Mouse (Mus musculus): ENCODE measurements around the gene Myh9. TPM values are rescaled to one million over a fixed set of nuclear protein-coding genes. Genes with fewer than 3 reads are reported as not detected.

The Myh9 gene
- total and polyA plus RNA-seq, 2 experiments from 2014 or later = 9.1 to 33.6 TPM

GRCm38 (mm10) chr15:77860081-77860665 is 18.2 kb upstream of the Myh9 start:
- H3K27ac ChIP-seq = no peak overlapping the region
- no peaks in the 10 kb centered on the region for H3K36me3 ChIP-seq (ENCODE audit: insufficient read depth, low read length)
- peaks cover 6% of the 10 kb centered on the region; the same call in 1 of the 2 replicates for H3K4me1 ChIP-seq (ENCODE audit: insufficient read depth, low read length)
- WGBS = 23% methylated on average over 1 of the region's 1 CpGs
- H3K4me3 ChIP-seq (ENCODE audit: low read length) = no peak overlapping the region
- no peak for ATAC-seq
- no peaks in the 10 kb centered on the region for H3K9me3 ChIP-seq (ENCODE audit: low read length)
- no peak for TF ChIP-seq CTCF (IDR thresholded peaks at IDR 0.05; ENCODE audit: low read depth)
- no peak overlapping the region for H3K4me2 ChIP-seq (ENCODE audit: low read depth, low read length)
- no peak overlapping the region for H3K9ac ChIP-seq (replicated peaks; ENCODE audit: low read length)
- no peaks in the 10 kb centered on the region for H3K27me3 ChIP-seq (ENCODE audit: insufficient read depth, low read length)
- no peak for DNase-seq (ENCODE audit: low spot score)

- H3K27me3 ChIP-seq (ENCODE audit: insufficient read depth, low read length) = no peaks in the 10 kb centered on the region
- peak overlapping the region; percentile 80 for H3K4me2 ChIP-seq (ENCODE audit: low read depth, low read length)
- H3K4me3 ChIP-seq (ENCODE audit: low read length) = peak overlapping the region; percentile 48
- ATAC-seq (peak; percentile 84), DNase-seq (ENCODE audit: low spot score) (peak; percentile 81)
- H3K36me3 ChIP-seq (ENCODE audit: insufficient read depth, low read length) = no peaks in the 10 kb centered on the region
- peak overlapping the region; percentile 16 for H3K27ac ChIP-seq
- WGBS = 3% methylated on average over 27 of the region's 28 CpGs
- TF ChIP-seq CTCF (IDR thresholded peaks at IDR 0.05; ENCODE audit: low read depth) = no peak
- H3K9ac ChIP-seq (replicated peaks; ENCODE audit: low read length) = peak overlapping the region; percentile 47
- peaks cover 6% of the 10 kb centered on the region; the same call in 1 of the 2 replicates for H3K4me1 ChIP-seq (ENCODE audit: insufficient read depth, low read length)
- H3K9me3 ChIP-seq (ENCODE audit: low read length) = no peaks in the 10 kb centered on the region
These were observed 15.7 kb upstream of the Myh9 start for GRCm38 (mm10) chr15:77857662-77858156.

- DNase-seq (ENCODE audit: low spot score) (peak; percentile 13), ATAC-seq (no peak)
- no peaks in the 10 kb centered on the region for H3K27me3 ChIP-seq (ENCODE audit: insufficient read depth, low read length)
- H3K4me2 ChIP-seq (ENCODE audit: low read depth, low read length) = no peak overlapping the region
- TF ChIP-seq CTCF (IDR thresholded peaks at IDR 0.05; ENCODE audit: low read depth) = no peak
- 48% methylated on average over 5 of the region's 5 CpGs for WGBS
- no peaks in the 10 kb centered on the region for H3K9me3 ChIP-seq (ENCODE audit: low read length)
- no peak overlapping the region for H3K4me3 ChIP-seq (ENCODE audit: low read length)
- no peak overlapping the region for H3K9ac ChIP-seq (replicated peaks; ENCODE audit: low read length)
- peaks cover 6% of the 10 kb centered on the region; the same call in 1 of the 2 replicates for H3K4me1 ChIP-seq (ENCODE audit: insufficient read depth, low read length)
- H3K36me3 ChIP-seq (ENCODE audit: insufficient read depth, low read length) = no peaks in the 10 kb centered on the region
- H3K27ac ChIP-seq = no peak overlapping the region
These were observed 14.6 kb upstream of the Myh9 start for GRCm38 (mm10) chr15:77856541-77856940.

- Histone ChIP-seq H3K4me3 (ENCODE audit: low read length) (no peak overlapping the region), H3K4me1 (ENCODE audit: insufficient read depth, low read length) (peaks cover 6% of the 10 kb centered on the region; the same call in 1 of the 2 replicates), H3K9me3 (ENCODE audit: low read length) (no peaks in the 10 kb centered on the region), H3K27ac (no peak overlapping the region), H3K4me2 (ENCODE audit: low read depth, low read length) (no peak overlapping the region), H3K9ac (replicated peaks; ENCODE audit: low read length) (no peak overlapping the region), H3K27me3 (ENCODE audit: insufficient read depth, low read length) (no peaks in the 10 kb centered on the region), H3K36me3 (ENCODE audit: insufficient read depth, low read length) (no peaks in the 10 kb centered on the region)
- 35% methylated on average over 8 of the region's 8 CpGs for WGBS
- no peak for TF ChIP-seq CTCF (IDR thresholded peaks at IDR 0.05; ENCODE audit: low read depth)
- DNase-seq (ENCODE audit: low spot score) (no peak), ATAC-seq (no peak)
These were observed 13.3 kb upstream of the Myh9 start for GRCm38 (mm10) chr15:77855301-77855700.

- no peak for ATAC-seq
These were observed 10.0 kb upstream of the Myh9 start for GRCm38 (mm10) chr15:77852001-77852400.

GRCm38 (mm10) chr15:77851136-77851535 is 9.2 kb upstream of the Myh9 start:
- H3K36me3 ChIP-seq (ENCODE audit: insufficient read depth, low read length) = no peaks in the 10 kb centered on the region
- H3K4me3 ChIP-seq (ENCODE audit: low read length) = no peak overlapping the region
- no peak overlapping the region for H3K4me2 ChIP-seq (ENCODE audit: low read depth, low read length)
- 52% methylated on average over 3 of the region's 3 CpGs for WGBS
- no peaks in the 10 kb centered on the region for H3K4me1 ChIP-seq (ENCODE audit: insufficient read depth, low read length)
- ATAC-seq (no peak), DNase-seq (ENCODE audit: low spot score) (no peak)
- H3K9me3 ChIP-seq (ENCODE audit: low read length) = no peaks in the 10 kb centered on the region
- no peaks in the 10 kb centered on the region for H3K27me3 ChIP-seq (ENCODE audit: insufficient read depth, low read length)
- no peak overlapping the region for H3K9ac ChIP-seq (replicated peaks; ENCODE audit: low read length)
- no peak for TF ChIP-seq CTCF (IDR thresholded peaks at IDR 0.05; ENCODE audit: low read depth)
- no peak overlapping the region for H3K27ac ChIP-seq

More at GRCm38 (mm10) chr15:77852001-77852400, 10.0 kb upstream of the Myh9 start:
- no peaks in the 10 kb centered on the region for H3K4me1 ChIP-seq (ENCODE audit: insufficient read depth, low read length)
- WGBS = 91% methylated on average over 2 of the region's 2 CpGs
- H3K9me3 ChIP-seq (ENCODE audit: low read length) = no peaks in the 10 kb centered on the region
- H3K4me2 ChIP-seq (ENCODE audit: low read depth, low read length) = no peak overlapping the region
- no peak for TF ChIP-seq CTCF (IDR thresholded peaks at IDR 0.05; ENCODE audit: low read depth)
- no peak for DNase-seq (ENCODE audit: low spot score)
- H3K4me3 ChIP-seq (ENCODE audit: low read length) = no peak overlapping the region
- H3K27me3 ChIP-seq (ENCODE audit: insufficient read depth, low read length) = no peaks in the 10 kb centered on the region
- no peak overlapping the region for H3K27ac ChIP-seq
- no peaks in the 10 kb centered on the region for H3K36me3 ChIP-seq (ENCODE audit: insufficient read depth, low read length)
- no peak overlapping the region for H3K9ac ChIP-seq (replicated peaks; ENCODE audit: low read length)

- no peak overlapping the region for H3K4me3 ChIP-seq (ENCODE audit: low read length)
- ATAC-seq (no peak), DNase-seq (ENCODE audit: low spot score) (no peak)
- H3K36me3 ChIP-seq (ENCODE audit: insufficient read depth, low read length) = no peaks in the 10 kb centered on the region
- TF ChIP-seq CTCF (IDR thresholded peaks at IDR 0.05; ENCODE audit: low read depth) = no peak
- no peaks in the 10 kb centered on the region for H3K9me3 ChIP-seq (ENCODE audit: low read length)
- H3K9ac ChIP-seq (replicated peaks; ENCODE audit: low read length) = no peak overlapping the region
- no peaks in the 10 kb centered on the region for H3K27me3 ChIP-seq (ENCODE audit: insufficient read depth, low read length)
- H3K4me1 ChIP-seq (ENCODE audit: insufficient read depth, low read length) = no peaks in the 10 kb centered on the region
- 78% methylated on average over 9 of the region's 9 CpGs for WGBS
- no peak overlapping the region for H3K4me2 ChIP-seq (ENCODE audit: low read depth, low read length)
- no peak overlapping the region for H3K27ac ChIP-seq
These were observed 7.7 kb upstream of the Myh9 start for GRCm38 (mm10) chr15:77849572-77850229.

Data from hindbrain, postnatal 0 days (tissue).